Mouse (Mus musculus): ENCODE measurements around the gene Gstt1.
"Not testable (repeated sequence)": the region's sequence is repeated elsewhere in the genome, so short reads cannot be mapped to it uniquely, and the experiment has no call there.

The Gstt1 gene

DNA sequence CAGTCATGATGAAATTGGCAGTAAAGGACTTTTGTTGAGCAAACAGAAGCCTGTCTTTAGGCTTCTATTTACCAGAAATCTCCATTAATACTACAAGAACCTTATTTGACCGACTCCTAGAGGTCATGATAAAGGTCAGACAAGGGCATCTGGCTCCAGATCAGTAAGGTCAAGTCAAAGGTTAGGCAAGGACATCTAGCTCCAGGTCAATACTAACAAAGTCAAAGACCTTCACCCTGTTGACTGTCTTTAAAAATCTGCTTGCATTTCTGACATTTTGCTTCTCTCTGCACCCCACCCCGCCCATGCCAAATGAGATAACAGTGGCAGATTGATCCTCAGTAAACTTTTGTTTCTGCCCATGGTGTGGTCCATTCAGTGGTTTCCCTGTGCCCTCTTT lies 5.8 kb upstream of the Gstt1 start:
- DNase-seq: no peak

- peak; percentile 42 to 65 for DNase-seq
Measured at GRCm38 (mm10) chr10:75797619-75798175, 687 bp downstream of the Gstt1 start.

- peak in 1 of 2 experiments; percentile 16 for DNase-seq
Measured at GRCm38 (mm10) chr10:75796731-75797516, 1.5 kb downstream of the Gstt1 start.

DNA sequence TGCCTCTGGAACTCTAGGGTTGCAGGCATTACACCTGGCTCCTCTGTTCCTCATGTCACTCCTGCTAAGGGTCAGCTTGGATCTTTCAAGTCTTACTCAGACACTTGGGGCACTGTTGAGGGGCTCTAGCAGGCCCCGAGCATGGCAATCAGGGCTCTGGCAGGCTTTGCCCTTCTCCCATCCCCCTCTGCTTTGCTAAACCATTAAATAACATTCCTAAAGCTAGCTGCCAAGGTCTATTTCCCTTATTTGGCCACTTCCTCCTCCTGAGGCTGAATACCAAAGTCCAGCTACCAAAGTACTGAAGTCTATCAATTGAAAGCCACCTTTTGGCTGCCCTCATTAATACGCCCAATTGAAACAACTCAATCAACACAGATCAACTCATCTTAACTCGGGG lies 3.5 kb downstream of the Gstt1 start:
- DNase-seq: peak; percentile 43 to 69

GRCm38 (mm10) chr10:75790773-75791172 lies 7.6 kb downstream of the Gstt1 start:
- peak in 1 of 2 experiments; percentile 20 for DNase-seq

DNA sequence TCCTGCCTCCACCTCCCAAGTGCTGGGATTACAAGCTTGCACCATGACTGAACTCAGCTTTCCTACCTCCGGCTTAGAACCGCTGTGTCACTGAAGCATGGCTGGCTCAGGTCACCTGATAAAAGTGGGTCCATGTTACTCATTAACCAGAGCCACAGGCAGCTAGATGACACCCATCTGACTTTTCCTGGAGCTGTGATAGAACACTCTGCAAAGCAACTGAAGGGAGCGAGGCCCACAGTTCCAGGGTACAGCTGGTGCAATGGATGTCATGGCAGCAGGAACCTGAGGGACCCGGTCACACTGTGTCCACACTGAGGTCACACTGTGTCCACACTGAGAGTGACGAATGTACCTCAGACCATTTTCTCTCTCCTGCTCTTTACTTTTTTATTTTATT lies 8.5 kb downstream of the Gstt1 start:
- peak in 1 of 2 experiments; percentile 43 for DNase-seq

- DNase-seq: no peak
Measured at GRCm38 (mm10) chr10:75789081-75789735, 9.2 kb downstream of the Gstt1 start.

- no peak for DNase-seq
Measured at GRCm38 (mm10) chr10:75788277-75788676, 10.1 kb downstream of the Gstt1 start.

- no peak for DNase-seq
Measured at GRCm38 (mm10) chr10:75785442-75785841, 12.9 kb downstream of the Gstt1 start.

GRCm38 (mm10) chr10:75780769-75781578 lies 17.4 kb downstream of the Gstt1 start, which contains the start of the genes Gm20441 and Gstt3:
TSS of gene Gm20441 (minus strand) at chr10:75780954.
TSS of gene Gstt3 (minus strand) at chr10:75781414.
- DNase-seq: peak; percentile 72 to 82

DNA sequence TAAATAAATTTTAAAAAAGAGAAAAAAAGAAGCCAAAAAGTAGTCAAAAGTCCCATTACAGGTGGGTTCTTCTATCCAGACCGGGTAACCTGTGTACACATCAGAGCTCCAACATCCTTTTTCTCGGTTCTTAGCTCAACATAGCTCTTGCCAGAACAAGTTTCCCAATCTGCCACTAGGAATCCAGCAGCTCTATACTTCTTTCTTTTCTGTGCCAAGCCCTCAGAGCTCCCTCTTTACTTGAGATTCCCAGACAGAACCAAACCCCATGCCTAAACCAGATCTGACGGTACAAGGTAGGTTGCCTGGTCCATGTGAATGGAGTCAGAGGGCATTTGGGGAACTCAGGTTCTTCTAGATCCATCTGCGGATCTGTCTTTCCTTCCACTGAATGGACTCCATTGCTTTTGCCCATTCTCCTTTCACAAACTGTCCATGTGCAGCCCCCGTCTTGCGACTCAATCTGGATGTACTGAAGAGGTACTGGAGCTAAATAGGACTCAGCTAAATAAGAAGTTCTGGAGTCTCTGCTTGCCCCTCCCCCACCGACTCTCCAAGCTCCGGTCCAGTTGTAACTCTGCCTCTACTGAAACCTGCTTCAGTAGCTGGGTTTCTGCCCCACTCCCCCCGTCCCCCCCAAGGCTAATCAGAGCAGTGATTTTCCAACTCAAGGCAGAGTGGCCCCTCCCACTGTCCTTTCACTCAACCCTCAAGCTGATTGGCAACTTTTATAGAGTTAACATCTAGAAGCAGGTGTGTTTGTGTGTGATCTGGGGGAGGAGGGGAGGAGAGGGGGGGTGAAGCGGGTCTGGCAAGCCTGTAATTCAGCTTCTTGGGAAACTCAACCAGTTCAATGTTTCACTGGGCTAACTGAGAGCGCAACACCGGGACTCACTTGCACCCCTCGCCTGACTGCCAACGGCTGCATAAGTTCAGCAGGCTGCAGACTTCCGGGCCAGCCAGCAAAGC lies 18.9 kb downstream of the Gstt1 start:
- DNase-seq: peak; percentile 54 to 72

- DNase-seq: no peak
Measured at GRCm38 (mm10) chr10:75777885-75778284, 20.5 kb downstream of the Gstt1 start.

GRCm38 (mm10) chr10:75776562-75776961 lies 21.8 kb downstream of the Gstt1 start:
- DNase-seq: no peak

DNA sequence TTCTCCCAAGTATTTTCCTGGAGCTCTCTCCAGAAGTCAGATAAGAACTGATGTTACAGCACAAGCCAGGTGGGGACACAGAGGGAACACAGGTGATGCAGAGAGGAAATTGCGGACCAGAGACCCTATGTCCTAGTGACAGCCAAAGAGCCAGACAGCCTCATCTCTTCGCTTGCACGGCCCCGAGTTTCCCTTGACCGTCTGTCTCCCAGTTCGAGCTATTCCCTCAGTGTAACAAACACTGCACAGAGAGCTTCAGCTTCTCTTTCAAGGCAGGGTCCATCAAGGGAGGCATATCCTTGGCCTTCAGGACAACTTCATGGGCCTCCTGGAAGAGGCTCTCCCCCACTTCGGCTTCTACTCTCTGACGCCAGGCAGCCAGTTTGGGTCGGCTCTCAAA lies 23.8 kb downstream of the Gstt1 start:
- no peak for DNase-seq

DNA sequence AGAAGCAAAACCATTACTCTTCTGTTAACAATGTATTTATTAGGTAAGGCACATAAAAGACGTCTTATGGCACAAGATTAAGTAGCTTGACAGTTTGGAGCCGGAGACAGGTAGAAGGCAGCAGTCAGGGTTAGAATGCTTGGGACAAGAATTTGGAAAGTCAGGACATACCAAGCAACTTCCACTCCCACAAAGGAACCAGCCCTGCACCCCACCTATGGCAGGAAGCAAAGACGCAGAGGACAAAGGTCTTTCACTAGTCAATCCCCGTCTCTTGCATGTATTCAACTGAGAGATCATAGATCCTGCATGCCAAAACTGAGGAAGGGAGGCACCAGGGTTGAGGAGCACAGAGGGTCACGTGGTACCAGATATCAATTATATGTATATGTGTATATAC lies 24.3 kb downstream of the Gstt1 start:
- no peak for DNase-seq

DNA sequence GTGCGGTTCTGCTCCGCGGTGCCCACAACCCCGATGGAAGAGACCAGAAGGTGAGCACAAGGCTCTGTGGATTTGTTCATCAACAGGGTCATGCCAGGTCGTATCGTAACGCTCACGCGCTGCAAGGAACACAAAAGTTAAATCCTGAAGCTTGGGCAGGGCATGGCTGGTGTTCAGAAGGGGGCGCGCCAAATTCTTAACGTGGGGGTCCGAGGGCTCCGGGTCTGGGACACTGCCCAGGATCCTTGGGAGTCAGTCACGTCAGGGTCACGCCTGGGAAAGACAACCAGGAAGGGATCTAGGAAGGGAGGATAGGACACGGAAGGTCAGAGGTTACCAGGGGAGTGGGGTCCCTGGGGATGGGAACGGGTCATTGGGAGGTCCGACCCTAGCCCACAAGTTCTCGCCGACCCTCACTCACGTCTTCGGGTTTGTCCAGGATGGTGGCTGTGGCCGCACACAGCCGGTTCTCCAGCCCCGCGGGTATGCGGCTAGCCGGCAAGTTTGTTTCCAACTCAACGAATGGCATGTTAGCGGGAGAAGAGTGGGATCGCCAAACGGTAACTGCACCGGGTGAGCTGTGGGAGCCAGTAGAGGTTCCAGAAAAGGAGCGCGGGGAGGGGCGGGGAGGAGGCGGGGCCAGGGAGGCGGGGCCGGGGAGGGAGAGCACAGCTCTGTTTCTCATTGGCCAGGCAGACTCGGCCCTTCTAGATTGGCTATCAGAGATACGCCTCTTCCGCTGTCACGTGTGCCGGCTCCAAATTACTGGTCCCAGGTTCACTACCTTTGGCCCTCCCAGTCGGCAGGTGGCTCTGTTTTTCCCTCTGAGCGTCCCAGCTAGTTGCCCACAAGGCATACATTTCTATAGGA lies 25.4 kb downstream of the Gstt1 start, which contains the start of gene Ddt:
Ddt (minus strand) TSS at position 620 of the 870 bp plus-strand sequence.
- DNase-seq: peak; percentile 91 to 95

DNA sequence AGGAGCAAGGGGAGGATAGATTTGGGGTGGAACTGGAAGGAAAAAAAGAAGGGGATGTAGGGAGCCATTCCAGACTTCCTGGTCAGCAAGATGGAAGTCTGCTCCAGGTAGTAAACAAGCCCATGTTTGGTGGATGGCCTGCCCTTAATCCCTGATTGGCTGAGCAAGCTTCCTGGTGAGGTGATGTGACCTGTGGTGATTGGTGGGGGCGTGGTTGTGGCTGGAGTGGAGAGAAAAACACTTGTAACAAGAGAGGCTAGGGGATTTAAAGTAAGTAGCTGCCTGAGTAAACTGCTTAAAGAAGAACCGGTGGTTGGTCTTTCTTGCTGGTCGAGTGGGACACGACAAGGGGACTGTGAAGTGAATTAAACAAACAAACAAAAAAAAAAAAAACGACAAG lies 30.6 kb downstream of the Gstt1 start:
- DNase-seq: not testable (repeated sequence)

DNA sequence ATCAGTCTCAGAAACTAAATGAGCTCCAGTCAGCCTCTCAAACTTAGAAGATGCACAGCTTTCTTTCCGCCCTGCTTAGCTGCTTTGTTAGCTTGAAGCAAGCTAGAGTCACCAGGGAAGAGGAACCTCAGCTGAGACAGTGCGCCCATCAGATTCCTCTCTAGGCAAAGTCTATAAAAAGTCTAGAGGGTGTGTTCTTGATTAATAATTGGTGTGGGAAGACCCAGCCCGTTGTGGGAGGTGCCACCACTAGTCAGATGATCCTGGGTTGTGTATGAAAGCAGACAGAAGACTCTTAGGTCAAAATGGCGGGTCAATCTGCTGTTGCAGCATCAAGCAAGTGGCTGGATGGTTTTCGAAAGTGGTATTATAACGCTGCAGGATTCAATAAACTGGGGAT lies 31.5 kb downstream of the Gstt1 start:
- DNase-seq: peak in 1 of 2 experiments; percentile 21

- peak; percentile 76 to 84 for DNase-seq
Measured at GRCm38 (mm10) chr10:75764519-75765473, 33.6 kb downstream of the Gstt1 start.
